Mouse (Mus musculus) midbrain, embryonic 14.5 days (tissue): ENCODE data around the gene Olfr1325. TPM values are rescaled to one million over a fixed set of nuclear protein-coding genes. Genes with fewer than 3 reads are reported as not detected.
"Not testable (repeated sequence)": the region's sequence is repeated elsewhere in the genome, so short reads cannot be mapped to it uniquely, and the experiment has no call there.

Experiments
- ATAC-seq: fragments of 200-750 bp; cut with Nextera tagmentation; 2 replicates; pipeline ENCODE4 v1.8.0; 2017; ENCODE audit warnings: moderate number of reproducible peaks, moderate library complexity; ENCODE audit not compliant: low FRiP score, low TSS enrichment
- DNase-seq: peaks from one replicate; pipeline ENCODE4 v3.0.0-alpha.2; 2015
- H3K27ac ChIP-seq: fragments of 300-500 bp; sonication (generic); replicated peaks from 2 replicates; pipeline ENCODE4 v1.5.1; 2014; ENCODE audit warnings: mild to moderate bottlenecking, low read depth, low read length, moderate library complexity
- H3K27me3 ChIP-seq: fragments of 300-500 bp; sonication (generic); 2 replicates; pipeline ENCODE4 v1.6.1; 2014; ENCODE audit warnings: low read length, control low read depth, mixed read lengths; ENCODE audit not compliant: control insufficient read depth, insufficient read depth
- H3K36me3 ChIP-seq: fragments of 300-500 bp; sonication (generic); 2 replicates; pipeline ENCODE4 v1.6.1; 2014; ENCODE audit warnings: low read length, control low read depth; ENCODE audit not compliant: control insufficient read depth, insufficient read depth
- H3K4me1 ChIP-seq: fragments of 300-500 bp; sonication (generic); 2 replicates; pipeline ENCODE4 v1.6.1; 2014; ENCODE audit warnings: mild to moderate bottlenecking, antibody characterized with exemption, low read length, control low read depth; ENCODE audit not compliant: control insufficient read depth, insufficient read depth
- H3K4me2 ChIP-seq: fragments of 300-500 bp; sonication (generic); 2 replicates; pipeline ENCODE4 v1.6.1; 2014; ENCODE audit warnings: mild to moderate bottlenecking, low read length, moderate library complexity
- H3K4me3 ChIP-seq: fragments of 300-500 bp; sonication (generic); replicated peaks from 2 replicates; pipeline ENCODE4 v1.5.1; 2014; ENCODE audit warnings: low read depth, low read length
- H3K9ac ChIP-seq: fragments of 300-500 bp; sonication (generic); replicated peaks from 2 replicates; pipeline ENCODE4 v1.6.1; 2014; ENCODE audit warnings: mild to moderate bottlenecking, low read length, moderate library complexity
- H3K9me3 ChIP-seq: fragments of 300-500 bp; sonication (generic); 2 replicates; pipeline ENCODE4 v1.6.1; 2016; ENCODE audit warnings: low read length, control low read depth, mixed read lengths; ENCODE audit not compliant: control insufficient read depth
- WGBS: fragments of 180-500 bp; shearing (Covaris S2); extraction: QIAGEN DNeasy Blood & Tissue Kit; methylation state at CpG from one replicate; pipeline ENCODE4 v1.1.7; 2014; 5-methylcytosine and 5-hydroxymethylcytosine counted together
- polyA plus RNA-seq: library from polyadenylated mRNA; unstranded; fragments of >200 nt; fragmentation: Nextera tagmentation; extraction: Ambion mirVana; gene quantifications from 2 replicates; pipeline ENCODE4 v1.2.1, GENCODE M21; 2014

Gene Olfr1325
- polyA plus RNA-seq: not detected in 2 replicates

DNA sequence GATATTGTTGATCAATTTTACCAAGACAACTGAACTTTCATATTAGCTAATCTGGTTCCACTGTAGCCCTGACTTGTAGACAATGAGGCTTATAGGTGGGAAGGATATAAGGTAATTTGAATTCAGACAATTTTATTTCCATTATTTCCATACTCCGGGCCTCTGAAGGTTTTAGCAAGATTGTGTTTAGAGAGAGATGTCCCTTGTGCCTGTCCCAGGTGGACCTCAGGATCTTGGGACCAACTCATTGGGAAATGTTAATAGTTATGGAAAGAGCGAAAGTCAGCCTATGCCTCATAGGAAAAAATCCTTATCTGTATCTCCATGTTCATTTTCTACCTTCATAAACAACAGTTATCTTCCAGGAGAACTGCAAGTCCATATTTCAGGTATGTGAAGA lies at the start of gene Olfr1325:
Gene Olfr1325 (plus strand): TSS at position 301 of the 400 bp plus-strand sequence.
- H3K27ac ChIP-seq: no peak within 1 kb of the TSS
- H3K4me1 ChIP-seq: no peaks in the 10 kb centered on the region
- ATAC-seq (no peak), DNase-seq (no peak)
- no peak within 1 kb of the TSS for H3K9ac ChIP-seq
- H3K27me3 ChIP-seq: no peaks in the 10 kb centered on the region
- no peaks in the 10 kb centered on the region for H3K36me3 ChIP-seq
- H3K4me3 ChIP-seq: no peak within 1 kb of the TSS
- WGBS: 81% methylated on average over 2 of the region's 2 CpGs
- no peak within 1 kb of the TSS for H3K4me2 ChIP-seq
- no peaks in the 10 kb centered on the region for H3K9me3 ChIP-seq

DNA sequence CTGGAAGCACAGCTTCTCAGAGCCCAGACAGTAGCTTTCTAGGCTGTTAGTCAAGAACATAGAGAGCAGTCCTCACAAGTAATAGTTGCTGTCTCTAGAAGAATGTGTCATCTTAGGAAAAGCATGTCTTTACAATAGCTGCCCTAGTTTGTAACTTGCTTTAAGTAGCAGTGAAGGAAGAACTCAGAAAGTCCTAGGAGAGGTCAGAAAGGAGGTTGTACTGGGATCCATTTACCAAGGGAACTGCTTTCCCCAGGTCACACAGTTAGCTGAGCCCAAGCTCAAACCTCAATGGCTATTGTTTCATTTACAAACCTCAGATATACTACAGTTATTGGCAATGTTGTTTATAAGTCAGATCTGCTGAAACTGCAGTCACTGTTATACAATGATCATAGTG lies 17.7 kb upstream of the Olfr1325 start, which contains the start of gene Olfr1326-ps1:
Gene Olfr1326-ps1 (minus strand): TSS at position 101 of the 400 bp plus-strand sequence.
- H3K27ac ChIP-seq: no peak within 1 kb of the TSS
- no peaks in the 10 kb centered on the region for H3K4me1 ChIP-seq
- no peaks in the 10 kb centered on the region for H3K27me3 ChIP-seq
- no peaks in the 10 kb centered on the region for H3K9me3 ChIP-seq
- no peaks in the 10 kb centered on the region for H3K36me3 ChIP-seq
- H3K4me2 ChIP-seq: no peak within 1 kb of the TSS
- DNase-seq: no peak
- no peak for ATAC-seq
- no peak within 1 kb of the TSS for H3K4me3 ChIP-seq
- H3K9ac ChIP-seq: no peak within 1 kb of the TSS

DNA sequence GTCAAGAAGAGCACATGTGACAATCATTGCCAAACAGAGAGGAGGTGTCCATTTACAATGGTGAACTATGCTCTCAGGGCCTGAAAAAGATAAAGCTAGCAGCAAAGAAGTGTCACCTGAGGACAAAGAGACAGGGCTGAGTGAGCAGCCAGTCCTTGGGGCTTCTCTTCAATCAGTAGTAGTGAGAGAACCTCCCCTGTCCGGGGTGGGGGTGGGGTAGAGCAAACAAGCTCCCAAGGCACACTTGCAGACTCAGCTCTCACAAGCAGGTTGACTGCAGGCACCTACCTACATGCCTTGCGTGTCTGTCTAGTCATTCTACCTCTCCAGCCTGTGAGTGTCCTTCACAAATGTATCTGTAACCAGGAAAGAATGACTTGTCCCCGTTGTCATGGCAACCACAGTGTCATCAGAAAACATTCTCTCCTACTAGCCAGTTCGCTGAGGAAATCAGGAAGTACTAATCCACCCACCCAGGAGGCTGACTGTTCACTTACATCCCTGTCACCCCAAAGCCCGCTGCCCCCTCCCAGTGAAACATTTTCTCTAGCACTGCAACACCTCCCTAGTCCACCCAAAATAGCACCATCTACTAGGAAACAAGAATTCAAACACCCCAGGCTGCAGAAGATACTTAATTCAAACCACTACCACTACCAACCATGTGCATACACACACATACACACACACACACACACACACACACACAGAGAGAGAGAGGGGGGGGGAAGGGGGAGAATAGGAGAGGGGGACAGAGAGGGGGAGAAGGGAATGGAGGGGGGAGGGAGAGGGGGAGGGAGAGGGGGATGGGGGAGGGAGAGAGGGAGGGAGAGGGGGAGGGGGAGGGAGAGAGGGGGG lies 53.2 kb downstream of the Olfr1325 start, which contains the start of gene Gm5640:
Gene Gm5640 (minus strand): TSS at position 170 of the 858 bp plus-strand sequence.
- H3K4me2 ChIP-seq, H3K36me3 ChIP-seq, H3K9me3 ChIP-seq, H3K27ac ChIP-seq, H3K4me3 ChIP-seq, H3K9ac ChIP-seq, H3K4me1 ChIP-seq, H3K27me3 ChIP-seq: not testable (repeated sequence)
- DNase-seq: peak; percentile 31
- peak; percentile 68 for ATAC-seq
- 44% methylated on average over 2 of the region's 5 CpGs for WGBS

DNA sequence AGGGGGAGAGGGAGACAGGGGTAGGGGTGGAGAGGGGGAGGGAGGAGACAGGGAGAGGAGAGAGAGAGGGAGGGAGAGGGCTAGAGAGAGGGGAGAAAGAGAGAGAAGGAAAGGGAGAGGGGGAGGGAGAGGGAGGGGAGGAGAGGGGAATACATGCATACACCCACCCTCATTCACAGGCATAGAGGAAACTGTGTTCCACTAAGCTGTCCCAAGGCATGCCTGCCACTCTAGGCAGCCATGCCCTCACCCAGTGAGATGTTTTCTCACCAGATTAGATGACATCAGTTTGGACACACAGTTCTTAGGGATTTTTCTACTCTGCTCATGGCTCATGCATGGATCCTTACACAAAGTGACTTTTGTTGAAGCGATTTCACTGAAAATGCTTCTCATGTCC lies 53.9 kb downstream of the Olfr1325 start:
- H3K9me3 ChIP-seq, H3K4me2 ChIP-seq, H3K9ac ChIP-seq, H3K36me3 ChIP-seq, H3K4me1 ChIP-seq, DNase-seq, H3K4me3 ChIP-seq, ATAC-seq, H3K27me3 ChIP-seq, H3K27ac ChIP-seq: not testable (repeated sequence)
- WGBS: no CpG with 5 or more reads among the region's 1 CpGs

Other genes starting within 250 kb of the Olfr1325 start
- gene Lage3, start 239.1 kb upstream of the Olfr1325 start, polyA plus RNA-seq: 74.1 and 76.0 TPM in 2 replicates
- 66.8 and 76.0 TPM in 2 replicates for gene Ubl4a, start 219.5 kb upstream of the Olfr1325 start, polyA plus RNA-seq
- 6.4 and 9.4 TPM in 2 replicates for gene Slc10a3, start 219.3 kb upstream of the Olfr1325 start, polyA plus RNA-seq
- gene Fam3a, start 199.4 kb upstream of the Olfr1325 start, polyA plus RNA-seq: 31.0 and 33.0 TPM in 2 replicates
- gene Ikbkg, start 199.4 kb upstream of the Olfr1325 start, polyA plus RNA-seq: 17.8 and 23.9 TPM in 2 replicates
- gene G6pdx, start 163.5 kb upstream of the Olfr1325 start, polyA plus RNA-seq: 55.6 and 59.5 TPM in 2 replicates
- gene Gm6880, start 111.3 kb upstream of the Olfr1325 start, polyA plus RNA-seq: 0.37 TPM in 1 of 2 replicates, not detected in the other
- not detected in 2 replicates for gene Olfr1326-ps1, start 17.8 kb upstream of the Olfr1325 start, polyA plus RNA-seq
- gene Gm5640, start 53.0 kb downstream of the Olfr1325 start, polyA plus RNA-seq: 0.17 TPM in 1 of 2 replicates, not detected in the other
- gene Gm6890, start 148.2 kb downstream of the Olfr1325 start, polyA plus RNA-seq: not detected in 2 replicates
- 0.38 TPM in 1 of 2 replicates, not detected in the other for gene Gm5936, start 244.5 kb downstream of the Olfr1325 start, polyA plus RNA-seq